Mouse (Mus musculus) stomach, postnatal 0 days (tissue): ENCODE data around the gene Tjap1.

Experiments
- CTCF ChIP-seq: IDR thresholded peaks from 2 replicates; pipeline ENCODE4 v1.5.1; 2016; ENCODE audit warnings: antibody characterized with exemption, low read depth, mild to moderate bottlenecking, moderate library complexity
- EP300 ChIP-seq: optimal IDR thresholded peaks from 2 replicates; pipeline ENCODE3; 2016; ENCODE audit warnings: antibody characterized with exemption

GRCm38 (mm10) chr17:46296601-46297000 lies 13.8 kb upstream of the Tjap1 start:
- TF ChIP-seq CTCF, result no peak
- no peak for TF ChIP-seq EP300
